Mouse (Mus musculus) limb, embryonic 14.5 days (tissue): Measurements from ENCODE around the gene Klhl28. TPM values are rescaled to one million over a fixed set of nuclear protein-coding genes. Genes with fewer than 3 reads are reported as not detected.

ENCODE experiments used
- ATAC-seq: fragments of 200-750 bp; cut with Nextera tagmentation; 2 replicates; pipeline ENCODE4 v1.8.0; 2017; ENCODE audit warnings: low read depth, moderate number of reproducible peaks, moderate TSS enrichment; ENCODE audit not compliant: low FRiP score
- DNase-seq: peaks from one replicate; pipeline ENCODE4 v3.0.0-alpha.2; 2015; ENCODE audit warnings: low spot score
- H3K27ac ChIP-seq: fragments of 300-500 bp; sonication (generic); replicated peaks from 2 replicates; pipeline ENCODE4 v1.5.1; 2014; ENCODE audit warnings: low read depth, mild to moderate bottlenecking, low read length, moderate library complexity, mixed read lengths
- H3K27me3 ChIP-seq: fragments of 300-500 bp; sonication (generic); 2 replicates; pipeline ENCODE4 v1.6.1; 2014; ENCODE audit warnings: low read length, mixed read lengths; ENCODE audit not compliant: control insufficient read depth, insufficient read depth
- H3K36me3 ChIP-seq: fragments of 300-500 bp; sonication (generic); 2 replicates; pipeline ENCODE4 v1.6.1; 2014; ENCODE audit warnings: mild to moderate bottlenecking, low read length, moderate library complexity, mixed read lengths; ENCODE audit not compliant: control insufficient read depth, insufficient read depth
- H3K4me1 ChIP-seq: fragments of 300-500 bp; sonication (generic); 2 replicates; pipeline ENCODE4 v1.6.1; 2014; ENCODE audit warnings: antibody characterized with exemption, low read length, mixed read lengths; ENCODE audit not compliant: control insufficient read depth, insufficient read depth
- H3K4me2 ChIP-seq: fragments of 300-500 bp; sonication (generic); replicated peaks from 2 replicates; pipeline ENCODE4 v1.6.1; 2014; ENCODE audit warnings: low read depth, mild to moderate bottlenecking, low read length, moderate library complexity; ENCODE audit not compliant: severe bottlenecking
- H3K4me3 ChIP-seq: fragments of 300-500 bp; sonication (generic); replicated peaks from 2 replicates; pipeline ENCODE4 v1.5.1; 2014; ENCODE audit warnings: low read length
- H3K9ac ChIP-seq: fragments of 300-500 bp; sonication (generic); 2 replicates; pipeline ENCODE4 v1.6.1; 2014; ENCODE audit warnings: mild to moderate bottlenecking, low read depth, low read length, moderate library complexity; ENCODE audit not compliant: severe bottlenecking
- H3K9me3 ChIP-seq: fragments of 300-500 bp; sonication (generic); 2 replicates; pipeline ENCODE4 v1.6.1; 2016; ENCODE audit warnings: low read length; ENCODE audit not compliant: control insufficient read depth
- POLR2A ChIP-seq: fragments of 200-500 bp; IDR thresholded peaks from 2 replicates; pipeline ENCODE4 v1.8.0; 2012; ENCODE audit warnings: inconsistent platforms, mild to moderate bottlenecking, moderate library complexity, borderline replicate concordance; ENCODE audit not compliant: insufficient read depth, insufficient read length; ENCODE audit errors: extremely low read depth
- WGBS: fragments of 180-500 bp; shearing (Covaris S2); extraction: QIAGEN DNeasy Blood & Tissue Kit; methylation state at CpG from one replicate; pipeline ENCODE4 v1.1.7; 2014; 5-methylcytosine and 5-hydroxymethylcytosine counted together
- polyA plus RNA-seq, 2 experiments: library from polyadenylated mRNA; depleted of rRNA in 1 of 2; stranded (reverse) in 1 of 2; unstranded in 1 of 2; fragments of >200 nt; fragmentation: Nextera tagmentation in 1 of 2; extraction: Ambion mirVana in 1 of 2; gene quantifications; 2 replicates each; pipeline versions ENCODE4 v1.2.1 to v1.2.3; 2012 to 2014

Klhl28 gene
- polyA plus RNA-seq, 2 experiments: 7.5 to 16.6 TPM

DNA sequence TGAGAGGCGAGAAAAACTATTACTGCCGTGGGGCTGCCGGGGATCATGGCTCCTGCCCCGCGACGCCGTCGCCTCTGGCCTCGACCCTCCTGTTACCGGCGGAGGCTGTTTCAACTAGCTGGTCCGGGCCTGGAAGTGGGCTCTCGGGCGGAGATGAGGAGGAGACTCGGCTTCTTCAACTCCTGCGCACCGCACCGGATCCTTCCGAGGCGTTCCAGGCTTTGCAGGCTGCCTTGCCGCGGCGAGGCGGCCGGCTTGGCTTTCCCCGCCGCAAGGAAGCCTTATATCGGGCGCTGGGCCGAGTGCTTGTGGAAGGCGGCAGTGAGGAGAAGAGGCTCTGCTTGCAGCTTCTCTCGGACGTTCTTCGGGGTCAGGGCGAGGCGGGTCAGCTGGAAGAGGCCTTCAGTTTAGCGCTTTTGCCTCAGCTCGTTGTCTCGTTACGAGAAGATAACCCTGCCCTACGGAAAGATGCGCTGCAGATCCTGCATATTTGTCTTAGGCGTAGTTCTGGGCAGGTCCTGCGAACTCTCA lies 832 bp upstream of the Klhl28 start:
- peaks cover 22% of the 10 kb centered on the region for H3K4me1 ChIP-seq
- H3K36me3 ChIP-seq: peaks cover 7% of the 10 kb centered on the region; the same call in 1 of the 2 replicates
- peak overlapping the region; percentile 73 for H3K27ac ChIP-seq
- H3K9me3 ChIP-seq: no peaks in the 10 kb centered on the region
- DNase-seq (peak; percentile 14), ATAC-seq (peak; percentile 7)
- H3K4me3 ChIP-seq: peak overlapping the region; percentile 62
- TF ChIP-seq POLR2A: no peak
- H3K9ac ChIP-seq: peak overlapping the region; percentile 74
- peak overlapping the region; percentile 88 for H3K4me2 ChIP-seq
- no peaks in the 10 kb centered on the region for H3K27me3 ChIP-seq
- WGBS: under 1% methylated on average over 43 of the region's 44 CpGs

DNA sequence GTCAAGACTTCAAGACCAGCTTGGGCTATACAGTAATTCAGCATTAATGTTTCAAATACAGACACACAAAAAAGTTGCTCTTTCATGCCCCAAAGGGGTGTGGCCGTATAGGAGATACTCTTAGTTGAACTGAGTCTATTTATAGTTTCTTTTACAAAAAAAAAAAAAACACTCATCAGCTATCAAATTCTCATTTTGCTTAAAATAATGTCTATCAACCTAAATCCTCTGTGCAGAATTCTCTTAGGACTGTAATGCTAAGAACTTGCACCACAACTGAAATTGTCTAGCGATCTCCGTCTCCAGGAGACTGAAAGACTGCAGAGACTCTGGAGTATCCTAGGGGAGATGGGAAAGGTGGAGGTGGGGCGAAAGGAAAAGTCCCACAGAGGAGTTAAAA lies 774 bp downstream of the Klhl28 start:
- H3K27me3 ChIP-seq: no peaks in the 10 kb centered on the region
- no peak for ATAC-seq
- no peaks in the 10 kb centered on the region for H3K9me3 ChIP-seq
- WGBS: 24% methylated on average over 4 of the region's 4 CpGs
- peaks cover 11% of the 10 kb centered on the region; the same call in 1 of the 2 replicates for H3K4me1 ChIP-seq
- TF ChIP-seq POLR2A: no peak
- no peaks in the 10 kb centered on the region for H3K36me3 ChIP-seq
- peak overlapping the region; percentile 62 for H3K4me3 ChIP-seq
- H3K4me2 ChIP-seq: peak overlapping the region; percentile 88
- no peak for DNase-seq
- peak overlapping the region; percentile 59 for H3K9ac ChIP-seq
- no peak overlapping the region for H3K27ac ChIP-seq

DNA sequence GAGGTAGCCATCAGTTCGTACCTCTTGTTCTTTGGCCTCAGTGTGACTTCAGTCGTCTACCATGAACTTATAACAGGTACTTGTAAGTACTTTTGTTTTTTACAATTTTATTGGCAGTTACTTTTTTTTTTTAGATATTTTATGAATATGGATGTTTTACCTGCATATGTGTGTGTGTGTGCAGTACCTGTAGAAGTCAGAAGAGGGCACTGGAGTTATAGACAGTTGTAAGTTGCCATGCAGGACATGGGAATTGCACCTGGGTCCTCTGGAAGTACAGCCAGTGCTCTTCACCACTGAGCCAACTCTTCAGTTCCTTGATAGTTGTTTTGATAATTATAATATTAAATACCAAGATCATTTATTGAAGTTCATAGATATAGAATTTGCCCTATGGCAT lies 27.8 kb downstream of the Klhl28 start:
- H3K4me2 ChIP-seq: no peak overlapping the region
- H3K4me3 ChIP-seq: no peak overlapping the region
- DNase-seq (no peak), ATAC-seq (no peak)
- no peaks in the 10 kb centered on the region for H3K27me3 ChIP-seq
- no peaks in the 10 kb centered on the region for H3K4me1 ChIP-seq
- no peaks in the 10 kb centered on the region for H3K9me3 ChIP-seq
- H3K27ac ChIP-seq: no peak overlapping the region
- H3K36me3 ChIP-seq: peaks cover 4% of the 10 kb centered on the region; the same call in 1 of the 2 replicates
- no peak overlapping the region for H3K9ac ChIP-seq
- WGBS: 87% methylated on average over 2 of the region's 2 CpGs
- no peak for TF ChIP-seq POLR2A

DNA sequence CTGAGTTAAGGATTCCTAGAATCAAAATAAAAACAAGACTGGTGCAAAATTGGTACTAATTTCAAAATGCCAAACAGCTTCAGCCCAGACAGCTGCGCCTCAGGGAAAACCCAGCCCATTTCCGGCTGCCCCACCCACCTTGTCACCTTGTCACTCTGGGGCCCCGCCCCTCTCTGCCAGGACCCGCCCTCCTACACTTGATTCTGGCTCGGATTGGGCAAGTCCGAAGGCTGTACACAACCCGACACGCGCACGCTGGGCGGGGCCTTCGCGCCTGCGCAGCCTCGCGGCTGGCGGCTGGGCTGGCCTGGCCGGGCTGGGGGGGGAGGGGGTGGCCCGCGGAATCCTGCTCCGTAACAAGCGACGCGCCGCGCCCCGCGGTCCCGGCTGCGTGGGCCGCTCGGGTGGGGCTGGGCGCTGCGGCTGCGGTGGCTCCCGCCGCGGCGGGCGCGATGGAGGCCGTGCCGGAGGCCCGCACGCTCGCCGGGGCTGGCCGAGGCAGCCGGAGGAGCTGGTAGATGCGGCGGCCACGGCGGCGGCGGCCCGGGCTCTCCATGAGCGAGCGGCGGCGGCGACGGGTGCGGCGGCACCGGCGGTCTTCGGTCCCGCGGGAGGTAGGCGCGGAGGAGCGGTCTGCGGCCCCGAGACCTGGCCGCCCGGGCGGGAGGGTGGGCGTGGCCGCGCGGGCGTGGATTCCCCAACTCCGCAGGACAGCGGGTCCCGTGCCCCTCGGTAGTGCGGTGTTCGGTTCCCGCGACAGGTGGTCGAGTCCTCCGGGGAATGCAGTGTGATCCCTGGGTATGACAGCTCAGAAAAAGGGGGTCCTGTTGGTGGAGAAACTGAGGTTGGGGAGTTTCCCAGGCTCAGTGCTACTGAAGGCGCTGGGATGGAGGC lies 47.5 kb downstream of the Klhl28 start, which contains the start of gene Gm527:
TSS of gene Gm527 (plus strand) at position 329 of the 894 bp plus-strand sequence.
- Histone ChIP-seq H3K27me3 (no peaks in the 10 kb centered on the region), H3K9me3 (no peaks in the 10 kb centered on the region), H3K9ac (peak within 1 kb of the TSS; percentile 83), H3K4me1 (no peaks in the 10 kb centered on the region), H3K36me3 (peaks cover 8% of the 10 kb centered on the region; the same call in 1 of the 2 replicates), H3K27ac (peak within 1 kb of the TSS; percentile 58; the same call in 1 of the 2 replicates), H3K4me3 (peak within 1 kb of the TSS; percentile 81), H3K4me2 (peak within 1 kb of the TSS; percentile 82)
- ATAC-seq: peak; percentile 100
- peak; percentile 94 for DNase-seq
- TF ChIP-seq POLR2A: 0 out of 2 replicates have a peak, but pooled peaks have one; percentile 27
- WGBS: under 1% methylated on average over 69 of the region's 93 CpGs

DNA sequence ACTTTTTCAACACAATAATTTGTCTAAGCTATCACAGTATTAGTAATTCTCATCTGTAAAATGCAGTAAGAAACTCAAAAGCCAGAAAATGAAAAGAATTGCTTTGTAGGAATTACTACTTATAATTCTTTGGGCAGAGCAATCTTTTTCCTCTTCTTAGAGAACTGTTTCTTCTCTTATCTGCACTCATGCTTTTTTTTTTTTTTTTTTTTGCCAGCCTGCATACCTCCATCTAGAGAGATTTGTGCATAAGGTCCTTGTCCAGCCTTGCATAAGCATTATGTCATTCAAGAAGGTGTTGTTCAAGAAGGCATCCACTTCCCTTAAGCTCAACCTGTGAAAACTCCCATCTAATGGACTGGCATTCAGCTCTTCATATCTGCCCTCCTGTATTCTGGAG lies 48.6 kb downstream of the Klhl28 start:
- H3K9ac ChIP-seq: no peak overlapping the region
- ATAC-seq: no peak
- H3K27me3 ChIP-seq: no peaks in the 10 kb centered on the region
- H3K4me2 ChIP-seq: no peak overlapping the region
- no peaks in the 10 kb centered on the region for H3K4me1 ChIP-seq
- no peak overlapping the region for H3K4me3 ChIP-seq
- TF ChIP-seq POLR2A: no peak
- H3K27ac ChIP-seq: no peak overlapping the region
- no peaks in the 10 kb centered on the region for H3K9me3 ChIP-seq
- H3K36me3 ChIP-seq: peaks cover 8% of the 10 kb centered on the region; the same call in 1 of the 2 replicates
- DNase-seq: no peak
